Mouse (Mus musculus) small intestine, adult 2 months (tissue): ENCODE measurements at regions not wholly inside any gene's neighbourhood (a gene's known extent, or its start where the extent isn't known, plus 50 kb on each side); places are given as distances from the start of the nearest gene placed in this dataset.

Experiments
- CTCF ChIP-seq: fragments of 200-500 bp; IDR thresholded peaks from 2 replicates; pipeline ENCODE4 v1.5.1; 2012; ENCODE audit warnings: low read depth, mild to moderate bottlenecking, control low read depth, inconsistent platforms, low read length, moderate library complexity, mixed read lengths; ENCODE audit not compliant: insufficient replicate concordance, insufficient read length; ENCODE audit errors: extremely low read depth
- POLR2A ChIP-seq: fragments of 200-500 bp; IDR thresholded peaks from 2 replicates; pipeline ENCODE4 v1.6.1; 2012; ENCODE audit warnings: low read depth, mild to moderate bottlenecking, control low read depth, inconsistent platforms, low read length, moderate library complexity

DNA sequence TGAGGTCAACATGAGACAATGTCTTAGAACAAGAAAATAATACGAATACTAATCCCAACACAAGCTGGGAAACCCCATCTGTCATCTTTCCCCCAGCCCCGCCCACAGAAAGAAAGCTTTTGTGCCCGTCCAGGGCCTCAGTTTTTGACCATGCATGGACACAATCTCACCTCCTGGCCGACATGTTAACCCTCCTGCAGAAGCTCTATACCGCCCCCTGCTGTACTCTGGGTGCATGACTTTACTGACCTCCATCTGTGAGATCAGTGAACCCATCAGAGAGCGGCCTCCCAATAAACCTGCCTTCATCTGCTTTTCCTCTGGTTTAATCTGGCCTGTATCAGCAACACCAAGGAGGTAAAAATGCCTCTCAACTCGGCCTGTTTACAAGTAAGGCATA, 109.6 kb upstream of the Tbc1d5 start:
- TF ChIP-seq CTCF (peak; percentile 61; the same call in 1 of the 2 replicates), POLR2A (no peak)
